Mouse (Mus musculus) adrenal gland (tissue): ENCODE results near the gene Pak7.

Source experiments
- intact Hi-C: fragments of 180-260 bp; cut with DNase I; formaldehyde crosslinking; loops from one replicate; pipeline ENCODE4 v1.15.1; 2025

Pak7 gene

DNA sequence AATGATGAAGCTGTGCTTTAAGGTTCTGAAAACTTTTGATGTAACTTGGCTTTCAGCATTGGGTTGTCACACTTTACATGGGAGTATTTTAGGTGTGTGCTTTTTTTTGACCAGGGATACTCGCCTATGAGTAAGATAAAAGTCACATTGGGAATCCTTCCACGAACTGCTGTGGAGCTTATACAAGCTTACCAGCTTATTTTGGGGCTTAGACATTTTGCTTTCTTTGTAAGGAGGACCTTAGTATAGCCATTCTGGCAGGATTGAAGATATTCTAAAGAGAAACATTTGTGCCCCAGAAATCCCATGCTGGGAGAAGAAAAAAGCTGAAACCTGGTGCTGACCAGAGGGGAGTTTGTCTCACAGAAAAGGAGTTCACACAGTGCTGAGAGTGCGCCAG, 212.7 kb downstream of the Pak7 start:
- intact Hi-C loops, result no loop called here

DNA sequence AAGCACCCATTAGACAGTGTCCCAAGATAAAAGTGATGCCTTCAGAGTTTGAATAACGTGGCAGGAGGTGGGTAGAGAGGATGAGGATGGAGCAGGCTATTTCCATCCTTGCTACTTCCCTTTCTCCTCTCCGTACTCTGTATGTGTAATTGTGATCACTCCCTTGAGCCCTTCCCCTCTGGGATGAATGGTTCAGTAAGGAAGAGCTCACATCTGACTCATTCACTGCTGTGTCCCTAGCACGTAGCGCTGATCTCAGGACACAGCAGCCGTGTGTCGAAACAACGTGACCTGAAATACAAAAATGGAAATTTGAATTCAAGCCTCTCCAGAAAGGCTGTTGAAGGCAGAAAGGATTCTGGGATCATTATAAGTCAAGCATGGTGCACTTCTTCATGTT, 237.0 kb downstream of the Pak7 start:
- intact Hi-C loops, result loop anchor here (5.0 kb wide), 1 partner anchor 297 kb away; no protein-coding TSS in a partner anchor

DNA sequence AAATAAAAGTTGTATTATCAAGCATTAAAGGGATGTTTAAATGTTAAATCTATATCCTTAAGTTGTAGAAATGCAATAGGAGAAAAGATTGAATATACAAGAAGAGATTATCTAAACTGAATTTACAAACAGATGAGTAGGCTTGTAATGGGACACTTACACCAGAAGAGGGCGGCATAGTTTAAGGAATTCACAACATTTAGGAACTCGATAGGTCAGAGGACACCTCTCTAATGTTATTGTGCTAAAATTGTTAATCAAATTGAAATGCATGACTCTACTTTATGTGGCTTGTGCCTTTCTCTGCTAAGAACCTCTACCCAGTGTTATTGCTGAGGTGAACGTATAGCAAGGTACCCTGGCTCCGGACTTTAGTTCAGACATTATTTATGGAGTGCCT, 238.2 kb downstream of the Pak7 start:
- intact Hi-C loops, result loop anchor here (5.0 to 10.0 kb wide), 3 partner anchors 448 to 1793 kb away; no protein-coding TSS in a partner anchor

DNA sequence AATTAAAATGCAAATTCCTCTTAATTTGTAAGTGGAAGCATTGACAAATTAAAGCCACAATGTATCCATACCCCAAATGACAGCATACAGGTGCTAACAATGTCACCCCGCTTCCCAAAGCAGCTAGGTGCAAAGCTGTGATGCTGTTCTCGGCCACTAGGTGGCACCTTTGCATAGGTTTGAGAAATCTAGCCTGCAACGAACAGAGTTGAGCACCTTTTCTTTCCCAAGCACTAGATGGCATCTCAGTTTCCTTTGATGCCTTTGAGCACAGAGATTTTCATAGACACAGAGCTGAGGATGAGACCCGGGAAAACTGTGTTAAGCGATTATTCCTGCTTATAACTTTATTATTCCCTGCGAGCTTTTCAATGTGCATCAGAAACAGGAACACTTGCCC, 238.8 kb downstream of the Pak7 start:
- intact Hi-C loops, result loop anchor here (5.0 to 10.0 kb wide), 3 partner anchors 448 to 1793 kb away; no protein-coding TSS in a partner anchor

DNA sequence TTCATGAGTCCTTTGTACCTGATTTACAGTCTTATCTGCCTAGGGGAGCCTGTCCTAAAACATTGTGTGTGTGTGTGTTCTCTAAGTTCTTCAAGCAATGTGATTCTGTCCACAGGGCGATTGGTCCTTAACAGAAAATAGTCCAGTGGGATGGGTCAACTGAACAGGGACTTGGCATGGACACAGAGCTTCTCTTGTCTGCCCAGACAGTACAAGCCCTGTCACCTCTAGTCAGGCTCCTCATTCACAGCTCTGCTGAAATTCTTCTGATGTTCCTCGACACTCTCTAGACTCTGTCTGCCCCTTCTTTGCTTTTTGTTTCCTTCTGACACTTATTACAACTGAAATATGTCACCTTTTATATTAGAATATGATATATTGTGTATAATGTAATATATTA, 247.0 kb downstream of the Pak7 start:
- intact Hi-C loops, result loop anchor here (10.0 kb wide), 1 partner anchor 584 kb away; no protein-coding TSS in a partner anchor

DNA sequence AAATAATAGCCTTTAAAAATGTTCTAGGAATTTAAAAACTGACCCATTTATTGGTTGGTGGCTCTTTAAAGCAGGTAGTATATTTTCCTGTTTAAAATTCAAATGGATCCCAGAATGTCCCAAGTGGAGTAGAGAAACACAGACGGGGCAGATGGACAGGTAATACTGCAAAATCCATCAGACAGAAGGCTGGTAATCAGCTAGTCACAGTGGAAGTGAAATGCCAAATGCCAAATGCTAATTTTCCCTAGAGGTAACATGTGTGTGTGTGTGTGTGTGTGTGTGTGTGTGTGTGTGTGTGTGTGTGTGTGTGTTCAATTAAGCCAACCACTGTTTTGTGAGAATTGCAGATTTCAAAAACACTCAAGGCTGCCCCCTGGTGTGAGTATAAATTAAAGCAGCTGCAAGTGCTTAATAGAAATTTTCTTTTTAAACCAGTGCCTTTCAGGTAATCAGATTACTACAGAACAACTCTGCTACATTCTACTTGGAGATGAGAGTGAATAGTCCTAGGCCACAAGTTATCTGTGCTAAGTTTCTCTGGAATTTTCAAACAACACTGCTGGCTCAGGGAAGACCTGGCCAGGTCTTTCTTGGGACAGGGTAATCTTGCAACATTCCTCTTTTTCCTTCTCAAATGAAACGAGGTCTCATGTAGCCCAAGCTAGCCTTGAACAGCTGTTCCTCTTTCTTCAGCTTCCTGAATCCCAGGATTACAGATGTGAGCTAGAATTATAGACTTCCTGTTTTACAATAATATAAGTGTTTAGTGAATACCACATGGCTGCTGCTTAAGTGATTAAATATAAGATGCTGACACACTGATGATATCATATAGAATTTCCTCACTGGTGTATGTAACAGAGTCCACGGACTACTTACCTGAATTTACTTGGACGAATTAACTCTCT, 248.4 kb downstream of the Pak7 start:
- intact Hi-C loops, result loop anchor here (5.0 to 10.0 kb wide), 2 partner anchors 137 to 585 kb away; no protein-coding TSS in a partner anchor

DNA sequence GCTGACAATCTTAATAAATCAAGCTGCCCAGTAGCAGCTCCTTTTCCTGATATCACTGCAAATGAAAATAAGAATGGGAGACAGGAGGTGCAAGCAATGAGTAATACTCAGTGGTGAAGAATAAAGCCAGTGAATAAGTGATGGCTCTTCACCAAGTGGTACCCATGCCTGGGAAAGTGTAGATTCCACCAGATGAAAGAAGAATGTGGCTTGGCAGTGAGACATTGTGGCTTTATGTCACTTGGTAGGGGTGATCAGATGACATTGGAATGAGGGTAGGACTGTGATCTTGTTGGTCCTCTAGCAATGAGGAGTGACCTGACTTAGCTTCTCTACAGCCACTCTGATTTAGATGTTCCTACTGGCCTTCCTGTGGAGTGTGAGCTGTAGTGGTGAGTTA, 249.3 kb downstream of the Pak7 start:
- intact Hi-C loops, result loop anchor here (5.0 kb wide), 1 partner anchor 136 kb away; no protein-coding TSS in a partner anchor

DNA sequence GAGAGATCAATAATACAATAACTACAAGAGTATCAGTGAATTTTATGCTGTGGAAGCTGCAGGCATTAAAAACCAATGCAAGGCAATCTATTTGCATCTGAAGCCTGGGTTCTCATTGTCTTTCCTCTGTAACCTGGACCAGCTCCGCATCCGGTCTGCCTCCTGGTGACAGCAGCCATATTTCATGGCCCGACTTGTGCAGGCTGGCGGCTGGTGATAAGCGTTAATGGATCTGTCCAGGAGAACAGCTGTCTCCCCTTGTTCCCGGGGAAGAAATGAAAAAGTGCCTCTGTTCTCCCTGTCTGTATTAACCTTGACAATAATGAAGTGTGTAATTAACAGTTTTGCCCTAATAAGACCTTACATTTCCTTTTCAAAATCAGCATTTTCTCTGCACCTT, 265.9 kb downstream of the Pak7 start:
- intact Hi-C loops, result no loop called here

DNA sequence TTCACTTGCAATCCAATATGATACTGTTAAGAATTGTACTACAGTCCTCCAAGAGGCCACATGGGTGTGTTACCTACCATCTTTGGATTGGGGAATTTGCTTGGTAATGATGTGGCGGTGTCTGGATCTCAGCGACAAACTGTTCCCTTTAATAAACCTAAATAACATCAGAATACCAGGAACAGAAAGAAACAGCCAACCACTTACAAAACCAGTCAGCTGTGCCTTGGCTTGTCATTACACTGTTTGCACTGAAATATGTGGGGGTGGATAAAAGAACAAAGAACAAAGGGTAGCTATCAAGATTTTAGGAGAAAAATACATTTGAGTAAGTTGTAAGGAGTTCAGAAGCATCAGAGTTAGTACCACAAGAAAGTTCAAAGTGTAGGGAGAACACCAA, 269.8 kb downstream of the Pak7 start:
- intact Hi-C loops, result no loop called here

DNA sequence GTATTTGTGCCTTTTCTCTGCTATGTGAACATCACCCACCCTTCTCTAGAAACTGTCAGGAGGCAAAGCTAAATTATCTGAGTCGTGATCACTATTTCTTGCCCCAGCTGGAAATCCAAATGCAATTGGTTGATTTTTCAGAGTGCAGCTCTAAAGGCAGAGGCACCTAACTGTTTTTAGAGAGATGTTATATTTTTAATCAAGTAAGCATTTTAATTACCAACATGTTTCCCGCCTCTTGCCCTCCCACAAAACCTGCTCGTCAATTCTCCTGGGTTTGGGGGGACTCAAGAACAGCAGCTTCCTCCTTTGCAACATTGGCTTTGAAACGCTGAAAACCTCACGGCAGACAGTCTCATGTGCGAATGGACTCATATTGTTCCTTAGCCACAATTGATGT, 274.4 kb downstream of the Pak7 start:
- intact Hi-C loops, result no loop called here

DNA sequence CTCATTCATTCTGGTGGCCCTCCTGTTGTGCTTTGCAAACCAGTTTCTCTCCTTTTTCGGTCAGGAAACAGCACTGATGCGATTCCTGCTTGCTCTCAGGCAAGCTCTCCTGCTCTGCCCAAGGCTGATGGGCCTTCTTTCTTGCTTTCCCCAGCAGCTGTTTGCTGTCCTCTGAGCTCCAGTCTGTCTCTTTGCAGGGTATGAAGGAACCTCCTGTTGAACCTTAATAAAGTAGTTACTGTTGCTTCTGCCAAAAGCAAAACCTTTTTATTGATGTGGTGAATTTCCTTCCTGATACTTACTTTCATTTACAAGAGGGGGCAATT, 278.8 kb downstream of the Pak7 start:
- intact Hi-C loops, result no loop called here

DNA sequence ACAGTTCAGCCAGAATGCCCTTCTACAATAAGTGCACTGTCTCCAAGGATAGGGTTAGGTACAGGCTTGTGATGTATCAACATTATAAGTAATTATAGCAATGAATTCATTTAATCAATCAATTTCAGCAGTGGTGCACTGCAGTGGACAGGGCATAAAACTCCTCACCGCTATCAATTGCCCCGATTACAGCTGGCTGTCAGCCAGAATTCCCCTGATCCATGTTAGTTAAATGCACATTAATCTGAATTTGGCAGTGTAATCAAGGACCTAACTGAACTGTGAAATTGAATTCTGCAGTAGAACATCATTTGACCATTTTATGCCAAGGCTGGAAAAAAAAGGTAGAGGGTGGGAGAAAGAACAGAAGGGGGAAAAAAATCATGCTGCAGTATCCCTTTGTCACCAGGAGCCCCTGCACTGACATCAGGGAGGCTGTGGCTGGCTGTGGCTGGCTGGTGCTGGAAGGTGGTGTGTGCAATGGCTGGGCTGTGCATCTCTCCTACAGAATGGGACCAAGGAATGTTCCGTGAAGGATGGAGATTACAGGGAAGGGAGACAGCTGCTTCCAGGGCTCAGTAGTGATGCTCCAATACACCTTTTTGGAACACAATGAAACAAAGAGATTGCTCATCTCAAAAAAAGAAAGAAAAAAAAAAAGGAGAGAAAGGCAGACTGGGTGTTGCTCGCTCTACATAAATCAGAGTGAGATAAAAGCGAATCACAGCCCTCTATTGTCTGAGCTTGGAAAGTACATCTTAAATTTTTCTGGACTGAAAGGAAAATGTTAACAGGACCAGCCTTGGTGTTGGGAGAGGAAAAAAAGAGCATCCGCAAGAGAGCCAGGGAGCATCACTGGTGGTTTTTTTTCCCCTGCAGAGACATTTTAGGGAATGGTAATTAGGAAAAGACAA, 279.4 kb downstream of the Pak7 start:
- intact Hi-C loops, result no loop called here

DNA sequence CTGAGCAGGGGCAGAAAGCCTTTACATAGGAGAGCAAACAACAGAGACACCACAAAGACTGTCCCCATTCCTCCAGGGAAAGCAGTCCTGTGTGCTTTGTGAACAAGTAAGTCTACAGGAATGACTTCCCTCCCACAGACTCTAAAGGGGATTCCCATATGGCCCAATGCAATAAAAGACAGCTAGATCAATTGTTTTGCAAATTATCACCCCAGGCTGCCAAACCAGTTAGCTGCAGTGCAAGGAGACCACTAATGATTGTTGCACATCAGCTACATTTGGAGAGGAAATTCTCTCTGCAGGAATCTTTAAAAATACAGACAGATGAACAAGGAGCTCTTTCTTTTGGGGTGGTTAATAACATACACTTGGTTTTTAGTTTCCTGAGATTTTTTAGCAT, 280.2 kb downstream of the Pak7 start:
- intact Hi-C loops, result no loop called here

DNA sequence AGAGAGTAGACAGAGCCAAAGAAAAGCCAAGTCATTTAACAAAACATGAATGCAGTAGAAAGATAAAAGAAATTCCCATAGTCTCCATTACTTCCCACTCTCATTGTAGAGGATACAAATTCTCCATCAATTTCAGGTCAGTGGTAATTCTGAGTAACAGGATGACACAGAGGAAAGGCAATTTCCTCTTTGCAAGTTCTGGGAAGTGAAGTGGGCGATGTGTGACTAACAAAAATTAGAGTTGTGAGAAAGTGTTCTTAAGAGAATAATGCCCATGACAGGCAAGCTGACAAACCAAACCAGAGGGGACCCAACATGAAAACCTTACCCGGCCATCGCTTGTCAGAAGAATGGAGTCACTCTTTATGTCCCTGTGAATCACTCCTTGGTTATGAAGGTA, 290.6 kb downstream of the Pak7 start:
- intact Hi-C loops, result no loop called here

DNA sequence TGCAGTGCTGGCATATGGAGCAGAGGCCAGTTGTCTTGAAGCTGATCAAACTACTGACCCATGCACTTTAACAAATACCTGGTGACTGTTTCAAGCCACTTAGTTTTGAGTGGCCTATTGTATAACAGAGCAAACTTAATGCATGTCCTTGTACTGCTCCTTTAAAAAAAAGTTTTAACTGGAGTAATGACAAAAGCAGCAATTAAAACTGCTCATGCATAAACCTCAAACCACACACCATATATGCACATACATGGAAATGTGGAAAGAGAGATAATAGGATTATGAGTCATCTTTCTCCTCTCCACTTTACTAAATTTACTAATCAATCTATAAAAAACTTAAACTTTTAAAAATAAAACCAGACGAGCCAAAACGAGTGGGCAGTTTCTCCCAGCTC, 291.8 kb downstream of the Pak7 start:
- intact Hi-C loops, result no loop called here

DNA sequence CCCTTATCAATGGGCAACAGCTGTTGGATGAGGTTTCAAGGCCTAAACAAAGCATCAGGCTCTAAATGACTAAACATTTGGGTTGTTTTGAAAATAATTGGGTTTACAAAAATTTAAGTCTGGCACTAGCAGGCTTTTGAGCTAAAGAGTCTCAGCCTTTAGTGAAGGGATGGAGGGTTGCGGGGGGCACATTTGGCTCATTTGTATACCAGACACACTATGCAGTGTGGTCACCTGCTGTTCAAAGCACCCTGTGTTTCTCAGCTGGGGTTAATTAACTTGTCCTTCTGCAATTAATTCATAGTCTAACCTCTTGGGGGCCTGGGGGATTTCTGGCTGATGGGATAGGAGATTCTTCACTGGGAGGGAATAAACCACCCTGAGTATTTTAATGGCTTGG, 323.4 kb downstream of the Pak7 start:
- intact Hi-C loops, result no loop called here

DNA sequence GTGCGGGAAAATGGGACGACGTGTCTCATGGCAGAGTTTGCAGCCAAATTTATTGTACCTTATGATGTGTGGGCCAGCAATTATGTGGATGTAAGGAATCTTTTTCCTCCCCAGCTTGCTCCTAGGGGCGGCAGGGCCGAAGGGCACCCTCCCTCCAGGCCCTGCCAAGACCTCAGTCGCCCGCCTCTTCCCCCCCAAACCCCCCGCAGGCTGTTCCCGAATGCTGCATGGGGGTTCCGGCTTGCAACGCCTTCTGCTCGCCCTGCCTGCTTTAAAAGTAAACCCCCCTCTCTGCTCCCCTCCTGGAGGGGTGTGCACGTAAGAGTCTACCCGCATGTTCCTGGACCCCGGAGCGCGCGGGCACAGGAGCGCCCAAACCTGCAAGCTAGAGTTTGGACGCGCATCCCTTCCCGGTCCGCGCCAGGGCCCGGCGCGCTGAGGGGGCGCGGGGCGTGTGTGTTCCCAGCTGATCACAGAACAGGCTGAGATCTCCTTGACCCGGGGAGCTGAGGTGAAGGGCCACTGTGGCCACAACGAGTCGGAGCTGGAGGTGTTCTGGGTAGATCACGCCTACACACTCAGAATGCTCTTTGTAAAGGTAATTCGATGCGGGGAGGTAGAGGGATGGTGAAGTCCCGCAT, 328.6 kb downstream of the Pak7 start:
- intact Hi-C loops, result no loop called here

DNA sequence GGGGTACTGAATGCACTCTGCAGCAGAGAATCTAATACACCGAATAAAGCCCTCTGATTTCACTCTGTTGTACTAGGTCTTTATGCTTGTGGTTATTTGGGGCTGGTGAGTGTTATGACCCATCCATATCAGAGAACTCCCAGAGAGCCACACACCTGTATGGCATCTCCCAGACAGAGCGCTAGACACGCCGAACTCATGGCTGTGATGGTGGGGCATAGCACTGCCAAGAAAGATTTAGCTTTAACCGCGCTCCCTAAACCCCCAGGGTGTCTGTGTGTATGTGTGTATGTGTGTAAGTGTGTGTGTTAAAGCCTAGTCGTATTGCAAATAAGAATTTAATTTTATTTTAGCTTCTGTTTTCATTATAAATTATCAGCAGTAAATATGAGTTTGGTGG, 329.4 kb downstream of the Pak7 start:
- intact Hi-C loops, result no loop called here

DNA sequence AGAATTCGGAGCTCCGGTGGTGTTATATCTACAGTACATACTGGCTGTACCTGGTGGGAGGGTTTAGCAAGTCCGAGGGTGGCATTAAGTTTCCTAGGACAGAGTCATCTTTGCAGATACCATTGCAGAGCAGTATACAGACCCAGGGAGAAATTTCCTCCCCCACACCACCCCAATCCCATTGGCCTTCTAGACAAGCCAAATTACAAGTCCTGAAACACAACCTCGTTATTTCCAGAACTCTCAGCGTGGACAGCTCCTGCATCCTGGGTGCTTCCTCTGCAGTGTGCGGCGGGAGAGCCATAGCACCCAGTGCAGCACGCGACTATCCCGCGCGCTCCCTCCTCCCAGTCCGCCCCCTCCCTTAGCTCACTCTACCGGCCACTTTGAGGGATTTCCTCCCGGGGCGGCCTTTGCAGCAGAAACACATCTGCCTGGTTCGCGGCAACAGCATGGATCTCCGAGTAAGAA, 329.9 kb downstream of the Pak7 start:
- intact Hi-C loops, result no loop called here

DNA sequence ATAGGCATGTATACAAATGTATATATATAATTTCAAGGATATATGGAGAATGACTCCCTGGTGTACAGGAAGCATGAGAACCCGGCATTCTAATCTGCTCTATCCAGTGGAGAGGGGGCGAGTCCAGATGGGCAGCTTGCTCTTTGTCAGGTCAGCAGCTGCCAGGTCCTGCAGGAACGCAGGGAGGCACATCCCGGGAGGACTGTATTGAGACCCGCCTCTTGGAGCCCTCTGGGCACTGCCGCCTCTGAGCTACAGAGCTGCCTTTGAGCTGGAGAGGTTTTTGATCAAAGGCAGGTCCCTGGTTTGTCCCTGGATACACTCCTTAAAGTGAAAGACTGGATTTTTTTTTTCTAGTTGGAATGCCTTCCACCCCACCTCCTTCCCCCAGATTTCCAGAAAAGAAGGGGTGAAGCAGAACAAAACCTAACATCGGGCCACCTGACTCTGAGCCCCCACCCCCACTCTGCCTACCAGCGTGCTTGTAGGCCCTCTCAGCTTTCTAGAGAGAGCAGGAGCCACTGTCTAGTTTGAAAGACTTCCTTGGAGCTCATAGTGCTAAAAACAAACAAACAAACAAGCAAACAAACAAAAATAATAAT, 336.0 kb downstream of the Pak7 start, which contains the start of gene Lamp5:
Lamp5 (plus strand) TSS at position 552 of the 602 bp plus-strand sequence.
- intact Hi-C loops, result no loop called here
